Mouse (Mus musculus) CH12F3 (cell line): ENCODE data around the gene Fbxo21.

Experiments
- in situ Hi-C: fragments of 300-500 bp; cut with MboI; formaldehyde crosslinking; loops from 2 replicates; pipeline ENCODE4 v1.14.3; 2020; ENCODE audit warnings: low sequenced_read_pairs

Gene Fbxo21

DNA sequence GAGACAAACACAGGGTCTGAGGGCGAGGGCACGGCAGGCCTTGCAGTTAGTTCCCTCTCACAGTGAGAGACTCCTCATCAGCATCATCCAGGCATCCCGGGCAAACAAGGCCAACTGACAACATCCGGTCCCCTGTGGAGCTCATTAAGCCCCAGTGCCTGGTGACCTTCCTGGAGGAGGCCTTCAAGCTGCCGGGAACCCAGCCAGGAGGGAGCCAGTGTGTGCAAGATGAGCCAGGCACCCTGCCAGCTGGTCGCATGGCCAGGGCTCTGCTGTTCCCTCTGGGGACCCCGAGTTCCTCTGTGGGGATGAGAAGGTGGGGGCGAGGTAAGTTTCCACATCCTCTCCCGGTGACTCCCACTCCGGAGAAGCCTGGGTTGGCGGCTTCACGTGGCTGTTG, 38.5 kb downstream of the Fbxo21 start:
- in situ Hi-C loops, result no loop called here

DNA sequence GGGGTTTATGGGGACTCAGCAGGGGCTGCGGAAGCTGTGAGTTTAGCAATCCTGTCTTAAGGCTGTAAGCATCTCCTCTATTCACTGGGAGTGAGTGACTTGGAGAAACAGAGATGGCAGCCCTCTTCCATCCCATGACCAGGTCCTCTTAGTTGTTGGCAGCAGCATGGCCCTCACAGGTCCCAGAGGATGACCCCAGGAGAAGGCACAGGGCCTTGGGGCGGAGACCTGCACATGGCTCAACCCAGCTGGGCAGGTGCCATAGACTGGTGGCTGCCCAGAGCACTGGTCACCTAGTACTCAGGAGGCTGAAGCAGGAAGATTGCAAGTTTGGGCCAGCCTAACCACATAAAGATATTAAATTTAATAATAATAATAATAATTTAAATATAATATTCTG, 39.1 kb downstream of the Fbxo21 start:
- in situ Hi-C loops, result no loop called here

DNA sequence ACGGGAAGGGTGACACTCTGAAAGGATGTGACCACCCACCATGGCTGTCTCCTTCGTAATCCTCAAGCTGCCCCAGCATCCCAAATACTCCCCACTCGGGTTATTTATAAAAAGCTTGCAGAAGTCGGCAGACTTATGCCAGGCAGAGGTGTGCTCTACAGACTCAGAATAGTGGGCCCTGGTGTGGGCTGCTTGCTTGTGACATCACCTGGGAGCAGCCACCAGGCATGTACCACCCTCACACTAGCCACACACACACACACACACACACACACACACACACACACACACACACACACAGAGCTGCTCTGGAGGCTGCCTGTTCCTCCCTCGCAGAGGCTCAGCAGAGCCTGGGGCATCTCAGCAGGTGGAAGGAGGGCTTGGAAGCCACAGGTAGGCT, 41.0 kb downstream of the Fbxo21 start:
- in situ Hi-C loops, result no loop called here

DNA sequence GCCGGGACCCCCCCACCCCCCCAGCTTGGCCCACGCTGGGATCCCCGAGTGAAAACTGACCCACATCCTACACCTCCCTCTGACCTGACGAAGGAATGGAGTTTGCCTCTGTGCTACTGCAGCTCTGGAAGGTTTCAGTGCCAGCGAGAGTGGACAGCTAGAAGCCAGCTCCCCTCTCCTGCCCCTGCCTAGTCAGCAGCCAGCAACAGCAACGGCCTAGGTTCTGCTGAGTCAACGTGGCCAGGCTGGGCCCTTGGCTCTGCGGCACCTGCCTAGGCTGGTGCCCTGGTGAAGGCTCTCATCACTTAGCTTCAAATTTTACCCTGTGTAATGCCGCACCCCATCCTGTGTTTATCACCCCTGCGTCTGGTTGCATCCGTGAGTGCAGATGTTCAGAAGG, 43.4 kb downstream of the Fbxo21 start:
- in situ Hi-C loops, result no loop called here

DNA sequence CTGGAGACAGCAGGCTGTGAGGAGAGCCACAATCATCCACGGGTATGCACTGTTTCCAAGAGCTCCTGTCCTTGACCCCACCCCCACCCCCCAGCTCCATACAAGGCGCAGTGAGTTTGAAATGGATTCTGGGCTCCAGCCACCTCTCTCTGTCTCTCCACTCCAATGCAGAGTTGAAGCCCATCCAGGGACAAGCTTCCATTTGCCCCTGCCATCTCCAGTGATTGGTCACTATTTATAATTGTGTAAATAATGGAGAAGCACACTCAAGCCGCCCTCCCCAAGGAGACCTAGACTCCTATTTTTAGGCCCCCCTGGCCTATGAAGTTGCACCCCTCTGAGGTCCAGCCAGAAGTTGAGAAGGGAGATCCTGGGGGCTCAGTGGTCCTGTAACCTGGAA, 46.5 kb downstream of the Fbxo21 start:
- in situ Hi-C loops, result no loop called here

DNA sequence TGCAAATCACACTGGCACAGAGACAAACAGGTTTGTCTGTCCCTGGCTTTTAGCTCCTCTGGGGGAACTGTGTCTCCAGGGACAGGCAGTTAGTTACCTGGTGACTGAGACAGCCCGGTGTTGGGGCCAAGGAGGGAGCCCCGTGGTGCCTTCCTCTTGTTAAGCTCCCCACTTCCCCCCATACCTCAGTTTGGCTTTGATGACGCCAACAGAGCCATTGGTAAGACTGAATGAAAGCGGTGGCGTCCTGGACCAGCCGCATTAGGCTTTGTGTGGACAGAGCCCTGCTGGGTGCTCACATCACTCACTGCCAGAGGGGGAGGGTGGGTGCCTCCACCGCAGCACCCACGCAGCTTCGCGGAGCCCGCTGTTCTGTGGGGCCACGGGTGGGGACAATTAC, 49.4 kb downstream of the Fbxo21 start:
- in situ Hi-C loops, result no loop called here

DNA sequence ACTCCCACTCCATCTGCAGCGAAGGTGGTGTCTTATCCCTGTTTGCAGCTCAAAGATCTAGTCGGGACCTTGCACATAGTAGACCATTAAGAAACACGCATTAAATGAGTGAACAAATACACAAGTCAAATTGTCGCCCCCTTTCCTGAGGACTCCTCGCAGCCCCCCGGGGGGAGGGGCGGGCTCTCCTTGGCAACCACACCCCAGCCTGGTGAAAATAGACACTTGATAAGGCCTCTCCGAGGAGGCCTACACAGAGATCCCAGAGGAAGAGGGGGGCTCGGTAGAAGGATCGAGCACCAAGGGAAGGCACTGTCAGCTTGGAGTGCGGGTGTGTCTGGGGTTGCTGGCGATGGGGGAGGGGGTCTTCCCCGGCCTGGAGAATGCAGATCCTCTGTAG, 49.8 kb downstream of the Fbxo21 start:
- in situ Hi-C loops, result no loop called here

DNA sequence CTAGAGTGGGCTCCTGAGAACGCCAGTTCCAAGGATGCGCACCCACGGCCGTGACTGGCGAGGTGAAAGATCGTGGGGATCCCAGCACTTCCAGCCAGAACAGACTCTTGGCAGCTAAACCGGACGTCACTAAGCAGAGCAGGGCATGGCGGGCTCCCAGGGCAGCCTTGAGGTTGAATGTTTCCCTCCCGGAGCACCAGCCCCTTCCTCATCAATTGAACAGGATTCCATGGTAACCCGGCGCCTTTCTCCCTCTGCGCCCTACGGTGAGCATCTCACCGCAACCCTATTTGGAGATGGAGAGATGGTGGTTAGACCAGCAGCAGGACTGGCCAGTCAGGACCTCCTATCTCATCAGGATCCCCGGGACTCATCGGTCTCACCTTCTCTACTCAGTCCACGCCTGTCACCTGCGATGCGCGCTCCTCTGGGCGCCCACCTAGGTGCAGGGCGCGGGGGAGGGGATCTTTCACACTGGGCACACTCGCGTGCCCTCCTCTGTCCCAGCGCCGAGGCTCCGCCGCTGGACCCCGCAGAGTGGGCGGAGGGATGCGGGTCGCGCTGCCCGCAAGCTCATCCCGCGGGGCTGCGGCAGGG, 50.7 kb downstream of the Fbxo21 start:
- in situ Hi-C loops, result no loop called here

DNA sequence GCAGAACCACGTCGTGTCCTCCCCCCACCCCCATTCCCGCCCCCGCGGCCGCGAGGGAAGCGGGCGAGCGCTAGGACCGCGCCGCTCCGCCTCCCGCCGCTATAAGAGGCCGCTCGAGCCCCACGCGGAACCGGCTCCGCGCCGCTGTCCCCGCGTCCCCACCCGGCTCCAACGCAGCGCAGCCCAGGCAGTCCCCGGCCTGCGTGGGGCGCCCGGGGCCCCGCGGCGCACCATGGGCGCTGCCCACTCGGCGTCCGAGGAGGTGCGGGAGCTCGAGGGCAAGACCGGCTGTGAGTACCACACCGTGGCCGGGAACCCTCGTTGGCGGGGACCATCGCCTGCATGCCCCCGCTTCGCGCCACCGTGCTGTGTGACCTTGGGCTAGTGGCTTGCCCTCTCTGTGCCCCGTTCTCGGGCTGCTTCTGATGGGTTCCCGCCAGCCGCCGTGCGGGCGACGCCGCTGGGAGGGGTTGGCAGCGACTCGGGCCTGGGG, 51.2 kb downstream of the Fbxo21 start, which contains the start of gene Tesc:
Gene Tesc, plus strand, starts transcription at position 46 of the 493 bp plus-strand sequence.
- in situ Hi-C loops, result no loop called here

DNA sequence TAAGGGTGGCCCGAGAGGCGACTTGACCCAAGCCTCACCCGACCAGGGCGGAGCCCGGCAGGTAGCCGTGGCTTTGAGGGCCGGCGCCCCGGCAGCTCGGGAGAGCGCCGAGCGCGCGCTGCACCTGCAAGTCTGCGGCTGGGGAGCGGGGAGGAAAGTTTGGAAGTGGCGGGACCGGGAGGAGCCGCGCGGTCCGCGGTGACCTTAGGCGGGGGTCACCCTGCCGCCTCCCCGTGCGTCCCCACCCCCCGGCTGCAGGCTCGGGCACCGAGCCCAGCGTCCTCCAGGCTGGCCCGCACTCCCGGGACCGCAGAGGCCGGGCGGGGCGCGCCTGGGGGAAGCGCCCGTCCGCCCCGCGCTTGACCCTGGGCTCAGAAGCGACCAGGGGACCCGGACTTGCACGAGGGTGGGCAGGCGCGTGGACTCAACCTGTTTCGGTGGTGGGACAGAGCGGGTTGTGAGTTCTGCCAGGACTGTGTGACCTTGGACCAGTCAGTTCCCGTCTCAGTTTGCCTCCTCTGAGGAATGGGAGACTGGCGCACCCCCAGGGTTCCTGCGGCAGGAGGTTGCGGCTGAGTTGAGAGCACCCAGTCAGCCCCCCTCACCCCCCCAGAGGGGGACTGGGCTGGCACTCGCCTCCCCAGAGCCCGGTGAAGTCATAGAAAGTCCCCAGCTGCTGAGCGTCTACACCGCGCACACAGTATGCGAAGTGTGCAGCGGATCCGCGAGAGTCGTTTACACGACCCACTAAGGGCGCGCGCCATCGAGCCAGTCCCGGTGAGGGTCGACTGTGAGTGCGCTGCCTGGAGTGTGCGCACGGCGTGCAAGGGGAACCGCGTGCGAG, 51.9 kb downstream of the Fbxo21 start:
- in situ Hi-C loops, result no loop called here

DNA sequence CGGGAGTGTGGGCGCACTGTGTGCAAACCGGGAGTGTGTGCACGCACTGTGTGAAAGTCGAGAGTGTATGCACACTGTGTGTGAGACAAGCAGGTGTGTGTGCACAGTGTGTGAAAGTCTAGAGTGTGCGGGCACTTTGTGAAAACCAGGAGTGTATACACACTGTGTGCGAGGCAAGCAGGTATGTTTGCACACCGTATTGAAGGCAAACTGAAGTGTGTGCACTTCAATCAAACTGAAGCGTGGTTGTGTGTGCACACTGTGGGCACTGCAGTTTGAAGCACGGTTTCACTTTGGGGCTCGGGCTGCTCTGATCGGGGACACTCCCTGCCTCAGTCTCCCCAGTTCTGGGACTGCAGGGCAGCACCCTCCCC, 52.5 kb downstream of the Fbxo21 start:
- in situ Hi-C loops, result no loop called here

DNA sequence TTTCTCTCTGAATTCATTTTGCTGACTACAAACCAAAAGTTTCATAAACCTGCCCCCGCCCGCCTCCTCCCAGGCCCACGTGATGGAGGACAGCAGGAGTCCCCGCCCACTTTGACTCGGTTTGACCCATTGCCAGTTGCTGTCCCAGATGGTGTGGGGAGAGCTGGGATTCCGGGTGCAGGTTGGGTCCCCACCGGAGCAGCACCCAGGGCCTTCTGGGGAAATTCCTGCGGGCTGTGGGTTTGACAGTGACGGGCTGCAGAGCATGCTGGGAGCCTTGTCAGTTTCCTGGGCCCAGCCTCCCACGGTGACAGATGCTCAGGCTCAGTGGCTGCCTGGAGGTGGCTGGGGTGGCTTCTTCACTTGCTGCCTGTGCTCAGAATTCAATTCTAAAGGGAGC, 52.9 kb downstream of the Fbxo21 start:
- in situ Hi-C loops, result no loop called here

DNA sequence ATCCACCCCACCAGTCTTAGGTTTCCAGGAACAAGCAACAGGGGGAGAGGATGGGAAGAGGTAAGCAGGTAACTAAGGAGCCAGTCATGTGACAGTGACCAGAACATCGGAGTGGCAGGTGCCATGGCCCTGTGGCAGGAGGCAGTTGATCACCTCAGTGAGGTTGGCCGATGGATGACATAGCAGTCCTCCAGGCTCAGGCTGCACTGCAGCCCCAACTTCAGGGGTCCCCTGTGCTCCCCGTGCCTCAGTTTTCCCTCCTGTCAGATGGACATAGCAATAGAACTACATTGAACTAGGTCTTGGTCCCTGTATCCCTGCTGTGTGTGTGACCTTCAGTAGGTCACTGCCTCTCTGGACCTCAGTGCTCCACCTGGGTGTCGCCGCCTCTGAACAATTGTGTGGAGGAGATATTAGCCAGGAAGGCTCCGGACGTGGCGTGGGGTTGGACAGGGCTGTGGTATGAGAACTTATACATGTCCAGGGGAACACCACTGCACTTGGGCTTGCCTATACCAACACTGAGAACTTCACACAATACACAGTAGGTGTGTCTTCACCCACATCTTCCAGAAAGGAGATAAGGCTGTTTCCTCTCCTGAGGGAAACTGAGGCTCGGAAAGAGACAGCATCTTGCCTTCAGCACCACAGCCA, 53.6 kb downstream of the Fbxo21 start:
- in situ Hi-C loops, result no loop called here

DNA sequence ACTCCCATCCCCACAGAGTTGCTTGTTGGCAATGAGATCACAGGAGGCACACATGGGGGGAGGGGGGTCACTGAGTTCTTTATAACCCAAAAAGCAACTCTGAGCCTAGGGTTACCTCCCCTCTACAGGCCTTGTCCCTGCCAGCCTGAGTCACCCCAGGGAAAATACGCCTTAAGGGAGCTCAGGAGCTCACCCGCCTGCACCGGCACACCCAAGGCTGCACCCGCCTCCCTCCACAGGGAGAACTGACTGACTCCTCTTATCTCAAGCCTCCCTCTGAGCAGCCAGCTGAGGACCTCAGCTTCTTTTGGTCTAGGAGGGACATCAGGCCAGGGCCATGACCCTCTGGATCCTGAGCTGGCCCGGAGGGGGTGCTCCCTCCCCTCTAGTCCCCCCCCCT, 54.5 kb downstream of the Fbxo21 start:
- in situ Hi-C loops, result no loop called here

DNA sequence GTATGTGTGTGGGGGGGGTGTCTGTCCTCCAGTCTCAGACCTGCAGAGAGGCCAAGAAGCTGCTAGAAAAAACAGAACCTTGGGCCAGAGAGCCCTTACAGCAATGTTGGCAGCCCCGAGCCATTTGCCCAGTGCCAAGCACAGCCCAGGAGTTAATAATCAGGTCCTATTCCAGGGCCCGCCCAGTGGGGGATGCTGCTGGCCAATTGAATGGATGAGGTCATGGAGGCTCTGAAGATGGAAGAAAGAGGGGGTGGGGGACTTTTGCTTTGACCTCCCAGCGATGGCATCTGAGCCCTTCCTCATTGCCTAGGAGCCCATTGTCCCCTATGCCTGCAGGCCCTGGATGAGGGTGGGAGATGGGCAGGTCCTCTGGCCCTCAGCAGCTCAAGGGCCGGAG, 55.0 kb downstream of the Fbxo21 start:
- in situ Hi-C loops, result no loop called here

DNA sequence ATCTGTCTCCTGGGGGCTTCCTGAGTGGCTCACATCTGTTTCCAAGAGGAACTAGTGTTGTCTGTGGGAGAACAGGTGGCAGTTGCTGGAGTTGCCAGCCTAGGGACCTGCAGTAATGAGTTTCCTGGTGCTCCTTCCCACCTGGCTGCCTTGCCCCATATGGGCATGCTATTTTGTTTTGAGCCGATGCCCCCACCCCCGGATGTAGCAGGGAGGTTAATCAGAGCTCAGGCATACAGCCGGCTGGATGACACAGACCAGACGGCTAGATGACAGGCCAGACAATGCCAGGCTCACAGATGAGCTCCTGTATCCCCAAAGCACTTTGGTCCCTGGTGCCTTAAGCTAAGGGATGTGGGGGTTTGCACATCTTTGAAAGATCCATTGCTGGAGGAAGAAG, 56.8 kb downstream of the Fbxo21 start:
- in situ Hi-C loops, result no loop called here

DNA sequence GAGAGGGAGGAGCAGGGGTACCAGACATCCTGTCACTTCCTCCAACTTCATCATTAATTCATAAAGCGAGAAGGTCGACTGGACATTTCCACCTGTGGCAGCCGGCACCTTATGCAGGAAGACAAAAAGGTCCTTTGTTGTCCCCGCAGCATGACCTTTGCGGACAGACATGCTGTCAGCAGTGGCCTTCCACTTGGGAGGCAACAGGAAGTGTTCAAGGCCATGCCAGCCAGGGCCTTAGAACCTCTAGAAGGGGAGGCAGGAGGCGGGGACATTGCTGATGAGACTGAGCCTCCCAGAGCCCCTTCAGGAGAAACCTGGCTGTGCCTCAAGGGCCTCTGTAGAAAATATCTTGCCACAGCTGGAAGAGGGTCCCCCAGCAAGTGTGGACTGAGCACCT, 57.2 kb downstream of the Fbxo21 start:
- in situ Hi-C loops, result no loop called here

DNA sequence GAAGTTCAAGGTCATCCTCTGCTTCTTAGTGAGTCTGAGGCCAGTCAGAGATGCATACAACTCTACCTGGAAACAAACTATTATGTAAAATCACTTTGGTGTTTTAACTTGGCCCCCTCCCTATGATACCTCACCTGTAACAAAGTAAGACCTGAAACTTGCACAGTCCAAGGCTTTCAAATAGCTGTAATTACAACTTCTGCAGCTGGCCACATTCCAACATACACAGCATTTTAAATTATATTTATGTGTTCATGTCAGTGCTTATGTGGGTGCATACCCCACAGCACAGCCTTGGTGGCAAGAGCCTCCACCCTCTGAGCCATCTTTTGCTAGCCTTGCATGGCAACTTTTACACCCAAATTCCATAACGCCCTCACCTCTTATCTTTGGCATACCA, 58.1 kb downstream of the Fbxo21 start:
- in situ Hi-C loops, result no loop called here

DNA sequence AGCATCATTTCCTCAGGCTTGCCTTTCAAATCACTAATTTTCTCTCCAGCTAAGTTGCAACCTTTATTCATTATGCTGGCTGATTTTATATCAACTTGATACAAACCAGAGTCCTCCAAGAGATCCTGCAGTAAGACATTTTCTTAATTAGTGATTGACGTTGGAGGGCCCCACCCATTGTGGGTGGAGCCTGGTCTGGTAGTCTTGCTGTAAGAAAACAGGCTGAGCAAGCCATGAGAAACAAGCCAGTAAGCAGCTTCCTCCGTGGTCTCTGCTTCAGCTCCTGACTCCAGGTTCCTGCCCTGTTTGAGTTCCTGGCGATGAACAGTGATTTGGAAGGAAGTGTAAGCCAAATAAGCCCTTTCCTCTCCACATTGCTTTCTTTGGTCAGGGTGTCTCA, 59.3 kb downstream of the Fbxo21 start:
- in situ Hi-C loops, result no loop called here

DNA sequence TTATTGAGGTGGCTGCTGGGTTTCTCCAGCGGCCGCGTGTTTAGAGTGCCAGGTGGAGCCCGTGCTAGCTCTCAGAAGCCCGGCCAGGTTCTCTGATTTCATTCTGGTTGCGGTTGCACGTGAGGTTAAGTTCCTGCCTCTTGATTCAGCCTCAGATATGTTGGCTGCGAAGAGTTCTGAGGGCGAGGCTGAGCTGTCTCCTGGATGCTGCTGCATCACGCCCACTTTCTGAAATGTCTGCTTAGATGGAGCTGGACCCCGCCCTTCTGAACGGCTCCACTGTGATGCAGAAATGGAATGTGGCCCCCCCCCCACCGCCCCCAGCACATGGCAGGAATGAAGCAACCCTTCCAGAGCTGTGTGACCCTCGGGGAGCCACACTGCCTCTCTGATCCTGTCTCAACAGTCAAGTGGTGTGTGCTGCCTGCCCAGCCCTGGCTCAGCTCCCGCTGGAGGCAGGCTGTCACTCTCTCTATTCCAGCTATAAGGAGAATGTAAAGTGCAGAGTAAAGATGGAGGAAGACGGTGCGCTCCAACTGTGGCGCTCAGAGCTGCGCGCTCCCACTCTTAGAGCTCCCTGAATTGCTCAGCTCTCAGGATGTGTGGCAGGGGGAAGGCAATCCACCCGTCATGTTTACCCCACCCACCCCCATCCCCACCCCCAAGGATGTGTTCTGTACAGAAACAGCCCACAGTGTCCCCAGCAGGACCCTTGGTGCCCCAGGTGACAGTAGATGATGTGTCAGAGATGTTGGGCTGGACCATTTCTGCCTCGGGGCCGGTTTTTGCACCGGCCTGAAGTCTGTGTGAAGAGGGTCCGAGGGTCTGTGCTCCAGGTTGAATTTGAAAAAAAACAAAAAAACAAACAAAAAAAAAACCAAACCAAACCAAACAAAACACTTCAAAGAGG, 60.6 kb downstream of the Fbxo21 start:
- in situ Hi-C loops, result no loop called here
